Mouse (Mus musculus): ENCODE data around the gene Ddx59. TPM values are rescaled to one million over a fixed set of nuclear protein-coding genes. Genes with fewer than 3 reads are reported as not detected.
A peak's percentile ranks its signal among the peaks of the same experiment; 100 is the strongest.

Gene Ddx59
- 9.4 and 11.5 TPM in 2 replicates for polyA plus RNA-seq (2014; fragmentation: Nextera tagmentation; extraction: Ambion mirVana)

- ATAC-seq (replicated peaks; ENCODE audit: low FRiP score) (peak; percentile 99), DNase-seq (ENCODE audit: low spot score) (peak; percentile 97)
- Histone ChIP-seq H3K4me1 (replicated peaks; ENCODE audit: control insufficient read depth, insufficient read depth, low read length) (peaks cover 3% of the 10 kb centered on the region; the same call in 1 of the 2 replicates), H3K9me3 (ENCODE audit: control insufficient read depth, low read length) (no peaks in the 10 kb centered on the region), H3K4me2 (peak within 1 kb of the TSS; percentile 74), H3K27ac (ENCODE audit: low read depth, low read length) (peak within 1 kb of the TSS; percentile 98), H3K27me3 (replicated peaks; ENCODE audit: control insufficient read depth, insufficient read depth, low read length) (no peaks in the 10 kb centered on the region), H3K36me3 (ENCODE audit: control insufficient read depth, insufficient read depth, low read length) (peaks cover 3% of the 10 kb centered on the region; the same call in 1 of the 2 replicates), H3K4me3 (ENCODE audit: low read depth, low read length) (peak within 1 kb of the TSS; percentile 70), H3K9ac (ENCODE audit: low read depth, low read length) (peak within 1 kb of the TSS; percentile 85)
- 2% methylated on average over 78 of the region's 78 CpGs for WGBS
Measured at GRCm38 (mm10) chr1:136414798-136415755, at the start of gene Ddx59. Ddx59 (plus strand) TSS chr1:136415271.

DNA sequence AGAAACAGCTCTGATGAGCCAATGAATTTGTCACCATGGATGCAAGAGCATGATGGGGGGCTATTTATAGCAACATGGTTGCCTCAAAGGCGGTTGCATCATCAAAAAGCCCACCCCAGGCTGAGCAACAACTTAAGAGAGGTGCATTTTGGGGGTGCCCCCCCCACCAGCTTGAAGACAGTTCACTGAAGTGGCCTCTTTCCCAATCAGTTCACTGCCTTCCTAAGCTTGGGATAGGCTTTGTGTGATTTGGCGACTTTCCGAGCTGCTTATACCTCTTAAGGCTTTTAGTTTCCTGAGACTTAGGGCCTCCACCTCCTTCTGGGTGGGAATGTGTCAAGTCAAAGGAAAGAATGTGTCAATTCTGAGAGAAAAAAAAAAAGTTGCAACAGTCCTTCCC, 49.1 kb upstream of the Ddx59 start:
- Histone ChIP-seq H3K9me3 (ENCODE audit: control insufficient read depth, low read length) (no peaks in the 10 kb centered on the region), H3K4me2 (no peak overlapping the region), H3K36me3 (ENCODE audit: control insufficient read depth, insufficient read depth, low read length) (no peaks in the 10 kb centered on the region), H3K27me3 (replicated peaks; ENCODE audit: control insufficient read depth, insufficient read depth, low read length) (peaks cover 3% of the 10 kb centered on the region; the same call in 1 of the 2 replicates), H3K4me3 (ENCODE audit: low read depth, low read length) (no peak overlapping the region), H3K27ac (ENCODE audit: low read depth, low read length) (no peak overlapping the region), H3K4me1 (replicated peaks; ENCODE audit: control insufficient read depth, insufficient read depth, low read length) (no peaks in the 10 kb centered on the region), H3K9ac (ENCODE audit: low read depth, low read length) (no peak overlapping the region)
- DNase-seq (ENCODE audit: low spot score) (no peak), ATAC-seq (replicated peaks; ENCODE audit: low FRiP score) (no peak)
- WGBS = 78% methylated on average over 3 of the region's 3 CpGs

DNA sequence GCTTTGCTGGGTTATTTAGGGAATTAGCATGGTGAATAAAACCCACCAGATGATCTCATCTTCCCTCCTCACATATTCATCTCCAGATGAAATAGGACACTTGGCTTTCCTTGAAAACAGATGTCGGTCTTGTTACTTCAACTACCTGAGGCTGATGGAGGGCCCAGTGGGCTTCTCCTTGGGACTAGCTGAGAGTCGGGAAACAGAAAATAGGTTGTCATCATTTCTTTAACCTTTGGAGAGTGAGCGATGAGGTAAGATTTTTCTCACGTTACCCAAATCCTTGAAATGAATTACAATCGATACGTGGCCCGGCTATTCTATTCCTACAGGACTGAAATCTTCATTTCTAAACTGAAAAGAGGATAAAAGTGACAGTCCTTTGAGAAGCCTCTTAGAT, 35.8 kb upstream of the Ddx59 start:
- Histone ChIP-seq H3K9ac (ENCODE audit: low read depth, low read length) (no peak overlapping the region), H3K27ac (ENCODE audit: low read depth, low read length) (no peak overlapping the region), H3K27me3 (replicated peaks; ENCODE audit: control insufficient read depth, insufficient read depth, low read length) (no peaks in the 10 kb centered on the region), H3K4me2 (no peak overlapping the region), H3K9me3 (ENCODE audit: control insufficient read depth, low read length) (no peaks in the 10 kb centered on the region; the same call in 1 of the 2 replicates), H3K4me3 (ENCODE audit: low read depth, low read length) (no peak overlapping the region), H3K4me1 (replicated peaks; ENCODE audit: control insufficient read depth, insufficient read depth, low read length) (no peaks in the 10 kb centered on the region), H3K36me3 (ENCODE audit: control insufficient read depth, insufficient read depth, low read length) (no peaks in the 10 kb centered on the region)
- no peak for ATAC-seq (replicated peaks; ENCODE audit: low FRiP score)
- 92% methylated on average over 7 of the region's 7 CpGs for WGBS
- no peak for DNase-seq (ENCODE audit: low spot score)

DNA sequence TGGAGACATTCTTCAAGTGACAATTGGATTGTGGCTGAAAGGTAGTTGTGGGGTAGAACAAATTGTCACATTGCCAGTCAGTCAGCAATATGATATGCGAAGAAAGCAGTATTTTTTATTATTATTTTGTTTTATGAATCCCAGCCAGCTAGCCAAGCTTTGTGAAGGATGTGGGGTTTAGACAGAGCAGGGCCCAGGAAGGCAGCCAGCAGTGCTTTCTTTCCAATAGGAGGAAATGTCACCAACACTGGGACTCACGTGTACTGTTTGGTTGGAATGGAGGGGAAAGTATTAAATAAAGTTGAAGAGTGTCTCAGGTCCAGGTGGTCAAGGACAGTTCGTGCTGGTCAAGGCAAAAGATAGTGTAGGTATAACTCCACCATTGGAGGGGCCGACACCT, 34.9 kb upstream of the Ddx59 start:
- H3K27me3 ChIP-seq (replicated peaks; ENCODE audit: control insufficient read depth, insufficient read depth, low read length) = no peaks in the 10 kb centered on the region
- no peak overlapping the region for H3K4me2 ChIP-seq
- ATAC-seq (replicated peaks; ENCODE audit: low FRiP score) (no peak), DNase-seq (ENCODE audit: low spot score) (no peak)
- H3K4me1 ChIP-seq (replicated peaks; ENCODE audit: control insufficient read depth, insufficient read depth, low read length) = no peaks in the 10 kb centered on the region
- 78% methylated on average over 4 of the region's 4 CpGs for WGBS
- H3K9me3 ChIP-seq (ENCODE audit: control insufficient read depth, low read length) = no peaks in the 10 kb centered on the region; the same call in 1 of the 2 replicates
- H3K36me3 ChIP-seq (ENCODE audit: control insufficient read depth, insufficient read depth, low read length) = no peaks in the 10 kb centered on the region
- no peak overlapping the region for H3K4me3 ChIP-seq (ENCODE audit: low read depth, low read length)
- no peak overlapping the region for H3K9ac ChIP-seq (ENCODE audit: low read depth, low read length)
- H3K27ac ChIP-seq (ENCODE audit: low read depth, low read length) = no peak overlapping the region

DNA sequence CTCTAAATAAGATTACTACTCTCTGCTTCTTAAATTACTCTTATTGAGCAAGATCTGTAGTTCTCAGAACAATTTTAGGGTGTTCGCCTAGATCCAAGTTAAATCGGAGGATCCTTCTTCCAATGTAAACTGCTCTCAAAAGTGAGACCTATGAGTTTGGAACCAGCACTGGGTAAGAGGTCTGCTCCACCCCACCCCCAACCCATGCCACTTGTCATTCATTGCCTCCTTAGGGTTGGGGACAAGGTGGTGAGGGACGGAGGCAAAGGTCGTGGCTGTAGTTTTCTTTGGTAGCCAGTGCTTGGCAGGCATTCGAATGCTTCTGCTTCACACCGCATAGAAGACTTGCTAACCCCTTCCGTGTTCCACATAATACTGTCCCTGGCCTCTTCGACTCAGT, 34.5 kb upstream of the Ddx59 start:
- Histone ChIP-seq H3K4me3 (ENCODE audit: low read depth, low read length) (no peak overlapping the region), H3K27ac (ENCODE audit: low read depth, low read length) (no peak overlapping the region), H3K9me3 (ENCODE audit: control insufficient read depth, low read length) (no peaks in the 10 kb centered on the region; the same call in 1 of the 2 replicates), H3K9ac (ENCODE audit: low read depth, low read length) (no peak overlapping the region), H3K27me3 (replicated peaks; ENCODE audit: control insufficient read depth, insufficient read depth, low read length) (no peaks in the 10 kb centered on the region), H3K4me1 (replicated peaks; ENCODE audit: control insufficient read depth, insufficient read depth, low read length) (no peaks in the 10 kb centered on the region), H3K4me2 (no peak overlapping the region), H3K36me3 (ENCODE audit: control insufficient read depth, insufficient read depth, low read length) (no peaks in the 10 kb centered on the region)
- no peak for ATAC-seq (replicated peaks; ENCODE audit: low FRiP score)
- no peak for DNase-seq (ENCODE audit: low spot score)
- 82% methylated on average over 8 of the region's 8 CpGs for WGBS

- Histone ChIP-seq H3K27ac (ENCODE audit: low read depth, low read length) (no peak overlapping the region), H3K36me3 (ENCODE audit: control insufficient read depth, insufficient read depth, low read length) (no peaks in the 10 kb centered on the region), H3K9ac (ENCODE audit: low read depth, low read length) (no peak overlapping the region), H3K4me2 (no peak overlapping the region), H3K9me3 (ENCODE audit: control insufficient read depth, low read length) (no peaks in the 10 kb centered on the region; the same call in 1 of the 2 replicates), H3K4me3 (ENCODE audit: low read depth, low read length) (no peak overlapping the region), H3K4me1 (replicated peaks; ENCODE audit: control insufficient read depth, insufficient read depth, low read length) (no peaks in the 10 kb centered on the region), H3K27me3 (replicated peaks; ENCODE audit: control insufficient read depth, insufficient read depth, low read length) (no peaks in the 10 kb centered on the region)
- DNase-seq (ENCODE audit: low spot score) (no peak), ATAC-seq (replicated peaks; ENCODE audit: low FRiP score) (no peak)
- WGBS = 77% methylated on average over 6 of the region's 6 CpGs
Measured at GRCm38 (mm10) chr1:136381169-136381568, 33.9 kb upstream of the Ddx59 start.

- DNase-seq (ENCODE audit: low spot score) (no peak), ATAC-seq (replicated peaks; ENCODE audit: low FRiP score) (no peak)
- 78% methylated on average over 5 of the region's 5 CpGs for WGBS
- Histone ChIP-seq H3K27ac (ENCODE audit: low read depth, low read length) (no peak overlapping the region), H3K36me3 (ENCODE audit: control insufficient read depth, insufficient read depth, low read length) (no peaks in the 10 kb centered on the region), H3K9me3 (ENCODE audit: control insufficient read depth, low read length) (no peaks in the 10 kb centered on the region; the same call in 1 of the 2 replicates), H3K4me1 (replicated peaks; ENCODE audit: control insufficient read depth, insufficient read depth, low read length) (no peaks in the 10 kb centered on the region), H3K4me2 (no peak overlapping the region), H3K27me3 (replicated peaks; ENCODE audit: control insufficient read depth, insufficient read depth, low read length) (no peaks in the 10 kb centered on the region), H3K9ac (ENCODE audit: low read depth, low read length) (no peak overlapping the region), H3K4me3 (ENCODE audit: low read depth, low read length) (no peak overlapping the region)
Measured at GRCm38 (mm10) chr1:136381583-136381982, 33.5 kb upstream of the Ddx59 start.

- no peak for DNase-seq (ENCODE audit: low spot score)
- 49% methylated on average over 5 of the region's 6 CpGs for WGBS
- no peak for ATAC-seq (replicated peaks; ENCODE audit: low FRiP score)
Measured at GRCm38 (mm10) chr1:136386914-136387313, 28.2 kb upstream of the Ddx59 start.

More at GRCm38 (mm10) chr1:136386914-136387313, 28.2 kb upstream of the Ddx59 start:
- Histone ChIP-seq H3K4me2 (no peak overlapping the region), H3K4me1 (replicated peaks; ENCODE audit: control insufficient read depth, insufficient read depth, low read length) (no peaks in the 10 kb centered on the region), H3K27ac (ENCODE audit: low read depth, low read length) (no peak overlapping the region), H3K36me3 (ENCODE audit: control insufficient read depth, insufficient read depth, low read length) (no peaks in the 10 kb centered on the region), H3K9me3 (ENCODE audit: control insufficient read depth, low read length) (no peaks in the 10 kb centered on the region), H3K4me3 (ENCODE audit: low read depth, low read length) (no peak overlapping the region), H3K27me3 (replicated peaks; ENCODE audit: control insufficient read depth, insufficient read depth, low read length) (no peaks in the 10 kb centered on the region), H3K9ac (ENCODE audit: low read depth, low read length) (no peak overlapping the region)
